Mouse (Mus musculus): ENCODE data around the gene 1700088E04Rik. TPM values are rescaled to one million over a fixed set of nuclear protein-coding genes. Genes with fewer than 3 reads are reported as not detected.

Gene 1700088E04Rik
- total RNA-seq (2018; cell fraction: chromatin; rRNA removed): 1 to 10 TPM in 4 of 26 experiments, under 1 TPM in 1, not detected in 21; 0.77 to 3.5 (median 1.6) TPM
- total RNA-seq (2018; cell fraction: cytosol; rRNA removed): 1 to 10 TPM in 11 of 26 experiments, under 1 TPM in 15; 0.30 to 1.8 (median 0.92) TPM
- 1 to 10 TPM in 6 of 26 experiments, under 1 TPM in 3, not detected in 17; 0.41 to 3.3 (median 1.5) TPM for total RNA-seq (2018; cell fraction: nucleus; rRNA removed)
- 0.56 to 1.1 TPM (median 0.74 TPM) in 3 replicates for polyA plus RNA-seq (2018)

DNA sequence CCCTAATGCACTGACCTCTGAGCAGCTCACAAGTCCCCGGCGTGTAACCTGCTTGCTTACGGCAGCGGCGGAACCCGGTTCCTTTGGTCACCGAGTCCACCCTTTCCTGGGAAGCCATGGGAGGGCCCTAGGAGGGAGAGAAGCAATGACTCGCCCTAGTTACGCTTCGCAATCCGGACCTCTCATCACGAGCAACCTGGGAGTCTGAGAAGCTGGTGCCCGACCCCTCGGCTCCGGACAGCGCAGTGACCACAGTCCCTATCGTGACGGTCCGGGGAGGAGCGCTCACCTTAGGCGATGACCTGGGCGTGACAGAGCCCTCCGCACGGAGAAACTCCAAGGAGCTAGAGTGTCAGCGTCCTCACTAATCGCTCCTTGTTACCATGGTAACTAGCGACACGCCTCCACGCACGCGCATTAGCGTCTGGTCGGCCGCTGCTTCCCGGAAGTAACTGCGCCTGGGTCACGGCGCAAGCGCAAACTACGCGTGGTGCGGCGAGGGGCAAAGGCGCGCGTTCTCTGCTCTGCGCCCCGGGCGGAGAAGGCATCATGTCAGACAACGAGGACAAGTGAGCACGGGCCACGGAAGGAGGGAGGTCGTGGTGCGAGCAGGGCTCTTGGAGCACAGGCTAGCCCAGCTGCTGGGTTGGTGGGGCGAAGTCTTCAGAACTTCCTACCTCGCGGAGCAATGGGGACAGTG is at the start of gene 1700088E04Rik, which contains the start of gene Polr2f:
Gene 1700088E04Rik (minus strand): TSS at position 388 of the 700 bp plus-strand sequence.
Gene Polr2f (plus strand): TSS at position 144 of the 700 bp plus-strand sequence.
- Histone ChIP-seq H3K27ac (peak within 1 kb of the TSS; percentile 42), H3K36me3 (ENCODE audit: inconsistent target) (peaks cover 17% of the 10 kb centered on the region; the same call in 1 of the 2 replicates), H3K4me3 (ENCODE audit: inconsistent target) (peak within 1 kb of the TSS; percentile 97), H3K79me2 (ENCODE audit: inconsistent target) (peaks cover 15% of the 10 kb centered on the region)
- under 1% methylated on average over 57 of the region's 57 CpGs for WGBS (ENCODE audit: missing documents)

DNA sequence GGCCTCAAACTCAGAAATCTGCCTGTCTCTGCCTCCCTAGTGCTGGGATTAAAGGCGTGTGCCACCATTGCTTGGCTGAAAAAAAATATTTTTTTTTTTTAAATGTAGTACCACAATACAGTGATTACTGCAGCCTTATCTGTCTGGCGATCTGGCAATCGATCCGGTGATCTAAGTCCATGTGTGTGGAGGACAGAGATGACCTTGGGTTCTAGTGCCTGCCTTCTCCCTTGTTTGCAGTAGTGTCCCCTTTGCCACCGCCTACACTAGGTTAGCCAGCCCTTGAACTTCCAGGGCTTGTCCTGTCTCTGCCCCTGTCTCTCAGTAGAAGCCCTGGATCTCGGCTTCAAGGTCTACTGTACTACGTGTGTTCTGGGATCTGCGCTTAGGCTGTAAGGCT is 46.8 kb upstream of the 1700088E04Rik start:
- H3K79me2 ChIP-seq (ENCODE audit: inconsistent target): no peaks in the 10 kb centered on the region
- no peaks in the 10 kb centered on the region for H3K36me3 ChIP-seq (ENCODE audit: inconsistent target)
- H3K27ac ChIP-seq: no peak overlapping the region
- H3K4me3 ChIP-seq (ENCODE audit: inconsistent target): no peak overlapping the region
- 92% methylated on average over 8 of the region's 8 CpGs for WGBS (ENCODE audit: missing documents)

DNA sequence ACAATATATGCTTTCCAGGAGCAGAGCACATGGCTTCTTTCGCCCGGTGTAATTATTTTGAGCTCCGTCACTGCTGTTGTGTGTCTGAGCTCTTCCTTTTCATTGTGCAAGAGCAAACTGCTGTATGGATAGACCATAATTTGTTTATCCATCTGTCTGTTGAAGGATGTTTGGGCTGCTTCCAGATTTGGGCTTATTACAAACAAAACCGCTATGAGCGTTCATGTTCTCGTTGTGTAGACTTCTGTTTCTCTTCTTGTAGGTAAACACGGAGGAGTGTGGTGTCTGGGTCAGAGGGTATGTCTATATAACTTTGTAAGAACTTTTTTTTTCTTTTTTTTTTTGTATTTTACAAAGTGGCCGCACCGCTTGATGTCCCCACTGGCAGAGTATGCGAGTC is 44.2 kb upstream of the 1700088E04Rik start:
- WGBS (ENCODE audit: missing documents): 93% methylated on average over 10 of the region's 10 CpGs
- H3K27ac ChIP-seq: no peak overlapping the region
- no peak overlapping the region for H3K4me3 ChIP-seq (ENCODE audit: inconsistent target)
- H3K36me3 ChIP-seq (ENCODE audit: inconsistent target): no peaks in the 10 kb centered on the region
- H3K79me2 ChIP-seq (ENCODE audit: inconsistent target): no peaks in the 10 kb centered on the region

DNA sequence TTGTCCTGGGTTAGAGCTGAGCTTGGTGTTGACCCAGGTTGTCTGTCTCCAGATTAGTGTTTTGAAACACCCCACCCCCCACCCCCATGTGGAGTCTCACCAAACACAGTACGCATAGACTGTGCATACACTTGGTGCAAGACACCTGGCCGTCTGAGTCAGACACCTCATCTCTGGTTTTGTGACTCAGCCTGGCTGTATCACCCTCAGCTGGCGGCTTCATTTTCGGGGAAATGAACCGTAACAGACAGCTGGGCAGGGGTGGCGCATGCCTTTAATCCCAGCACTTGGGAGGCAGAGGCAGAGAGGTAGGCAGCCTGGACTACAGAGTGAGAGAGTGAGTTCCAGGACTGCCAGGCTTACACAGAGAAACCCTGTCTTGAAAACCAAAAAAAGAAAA is 35.9 kb upstream of the 1700088E04Rik start:
- H3K4me3 ChIP-seq (ENCODE audit: inconsistent target): no peak overlapping the region
- no peaks in the 10 kb centered on the region for H3K79me2 ChIP-seq (ENCODE audit: inconsistent target)
- no peak overlapping the region for H3K27ac ChIP-seq
- H3K36me3 ChIP-seq (ENCODE audit: inconsistent target): no peaks in the 10 kb centered on the region
- 69% methylated on average over 6 of the region's 6 CpGs for WGBS (ENCODE audit: missing documents)

DNA sequence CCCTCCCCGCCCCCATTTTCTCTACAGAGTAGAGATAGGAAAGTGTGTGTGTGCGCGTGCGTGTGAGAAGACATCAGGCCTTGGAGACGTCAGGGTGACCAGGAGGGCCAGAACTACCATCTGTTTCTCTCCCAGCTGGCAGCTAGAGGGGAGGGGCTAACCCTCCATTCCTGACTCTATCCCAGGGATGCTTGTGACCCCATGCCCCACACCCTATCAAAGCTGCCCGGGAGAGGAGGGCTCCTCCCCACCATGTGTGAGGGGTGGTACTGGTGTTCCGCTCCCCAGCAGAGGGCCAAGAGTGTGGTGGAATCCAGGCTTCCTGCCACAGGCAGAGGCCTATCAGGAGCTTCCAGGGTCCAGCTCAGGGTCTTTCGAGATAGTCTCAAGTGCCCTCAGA is 25.7 kb upstream of the 1700088E04Rik start:
- 82% methylated on average over 8 of the region's 8 CpGs for WGBS (ENCODE audit: missing documents)
- Histone ChIP-seq H3K79me2 (ENCODE audit: inconsistent target) (no peaks in the 10 kb centered on the region), H3K27ac (no peak overlapping the region), H3K36me3 (ENCODE audit: inconsistent target) (no peaks in the 10 kb centered on the region), H3K4me3 (ENCODE audit: inconsistent target) (no peak overlapping the region)

DNA sequence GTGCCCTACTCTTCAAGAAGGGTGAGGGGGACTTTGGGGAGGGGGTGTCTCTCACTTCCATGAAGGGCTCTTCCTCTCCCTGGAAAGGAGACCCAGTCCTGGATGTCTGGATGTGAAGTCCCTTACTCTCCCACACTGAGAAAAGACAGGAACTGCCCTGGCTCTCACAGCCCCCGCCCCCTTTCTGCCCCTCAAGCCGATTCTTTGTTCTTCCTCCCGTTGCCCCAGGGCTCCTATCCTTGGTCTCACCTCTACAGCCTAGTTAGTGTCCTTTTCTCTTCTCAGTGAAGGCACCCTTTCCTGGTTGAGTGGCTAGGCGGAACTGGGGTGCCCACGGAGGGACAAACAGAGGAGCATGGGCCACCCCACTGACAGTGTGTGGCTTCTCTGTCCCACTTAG is 24.1 kb upstream of the 1700088E04Rik start, which contains the start of gene Sox10:
Gene Sox10 (minus strand): TSS at position 101 of the 400 bp plus-strand sequence.
- Histone ChIP-seq H3K4me3 (ENCODE audit: inconsistent target) (no peak within 1 kb of the TSS), H3K79me2 (ENCODE audit: inconsistent target) (no peaks in the 10 kb centered on the region), H3K36me3 (ENCODE audit: inconsistent target) (no peaks in the 10 kb centered on the region), H3K27ac (no peak within 1 kb of the TSS)
- WGBS (ENCODE audit: missing documents): 78% methylated on average over 5 of the region's 5 CpGs

DNA sequence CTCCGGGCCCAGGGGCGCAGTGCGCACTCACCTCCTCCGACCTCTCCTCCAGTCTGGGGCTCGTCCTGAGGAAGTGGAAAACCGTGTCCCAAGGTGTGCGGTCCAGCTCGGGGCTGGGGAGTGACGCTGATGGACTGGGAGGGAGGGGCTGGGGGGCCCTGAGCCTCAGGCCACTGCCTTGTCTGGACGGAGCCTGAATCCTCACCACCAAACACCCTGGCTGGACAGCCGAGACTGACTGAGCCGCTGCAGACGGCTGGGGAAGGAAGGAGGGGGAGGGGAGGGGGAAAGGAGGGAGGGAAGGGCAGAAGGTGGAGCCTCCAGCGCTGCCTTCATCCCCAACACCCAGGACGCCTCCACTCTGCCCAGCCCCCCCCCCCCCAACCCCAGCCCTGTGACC is 23.2 kb upstream of the 1700088E04Rik start:
- Histone ChIP-seq H3K4me3 (ENCODE audit: inconsistent target) (no peak overlapping the region), H3K36me3 (ENCODE audit: inconsistent target) (no peaks in the 10 kb centered on the region), H3K27ac (no peak overlapping the region), H3K79me2 (ENCODE audit: inconsistent target) (no peaks in the 10 kb centered on the region)
- WGBS (ENCODE audit: missing documents): 11% methylated on average over 8 of the region's 15 CpGs

DNA sequence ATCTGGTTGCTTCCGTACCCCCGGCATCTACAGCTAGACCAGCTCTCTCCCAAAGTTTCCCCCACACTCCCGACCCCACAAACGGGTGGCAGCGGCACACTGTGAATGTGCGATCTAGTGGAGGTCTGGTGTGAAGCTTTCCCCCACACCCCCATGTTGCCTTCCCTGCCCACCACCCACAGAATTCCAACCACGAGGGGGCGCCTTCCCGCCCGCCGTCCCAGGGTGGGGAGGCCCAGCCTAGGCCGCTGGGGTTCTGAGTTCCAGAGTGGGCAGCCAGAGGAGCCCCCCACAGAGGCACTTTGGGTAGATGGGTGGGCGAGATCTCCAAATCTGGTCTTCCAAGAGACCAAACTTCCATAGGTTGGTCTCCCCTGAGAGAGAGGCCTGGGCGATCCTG is 21.8 kb upstream of the 1700088E04Rik start:
- Histone ChIP-seq H3K27ac (no peak overlapping the region), H3K79me2 (ENCODE audit: inconsistent target) (no peaks in the 10 kb centered on the region), H3K36me3 (ENCODE audit: inconsistent target) (no peaks in the 10 kb centered on the region), H3K4me3 (ENCODE audit: inconsistent target) (no peak overlapping the region)
- WGBS (ENCODE audit: missing documents): 58% methylated on average over 13 of the region's 14 CpGs

DNA sequence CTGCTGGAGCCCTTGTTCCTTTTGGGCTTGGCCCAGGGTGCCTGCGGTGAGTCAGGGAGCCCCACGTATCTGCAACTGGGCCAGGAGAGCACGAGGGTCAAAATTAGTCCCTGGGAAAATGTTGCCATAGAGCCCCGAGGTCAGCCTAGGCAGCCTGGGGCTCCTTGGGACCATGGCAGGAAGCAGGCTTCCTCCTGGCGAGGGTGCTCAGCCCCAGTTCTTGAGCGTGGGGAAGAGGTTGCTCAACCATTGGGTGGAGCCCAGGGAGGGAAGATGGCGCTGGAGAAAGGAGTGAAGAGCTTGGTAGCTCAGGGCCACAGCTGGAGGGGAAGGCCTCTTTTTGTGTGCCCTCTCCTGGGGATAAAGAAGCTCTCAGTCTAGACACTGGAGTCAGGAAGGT is 21.2 kb upstream of the 1700088E04Rik start:
- Histone ChIP-seq H3K79me2 (ENCODE audit: inconsistent target) (no peaks in the 10 kb centered on the region), H3K4me3 (ENCODE audit: inconsistent target) (no peak overlapping the region), H3K36me3 (ENCODE audit: inconsistent target) (no peaks in the 10 kb centered on the region), H3K27ac (no peak overlapping the region)
- WGBS (ENCODE audit: missing documents): 21% methylated on average over 7 of the region's 7 CpGs

DNA sequence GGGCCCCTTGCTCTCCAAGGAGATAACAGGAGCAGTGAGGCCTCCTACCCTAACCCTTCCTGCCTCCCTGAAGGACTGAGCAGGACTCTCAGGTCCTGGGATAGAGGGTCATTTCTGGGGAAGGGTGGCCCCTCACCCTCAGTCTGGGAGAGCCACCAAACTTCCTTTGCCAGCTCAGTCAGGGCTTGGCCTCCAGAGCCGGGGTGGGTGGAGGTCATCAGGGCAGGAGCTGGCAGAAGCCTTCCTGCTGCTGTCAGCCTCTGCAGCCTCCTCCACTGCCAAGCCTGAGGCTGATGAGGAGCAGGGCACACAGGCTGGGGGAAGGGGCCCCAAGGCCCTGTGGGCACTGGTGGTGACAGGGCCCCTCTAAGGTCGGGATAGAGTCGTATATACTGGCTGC is 14.5 kb upstream of the 1700088E04Rik start:
- Histone ChIP-seq H3K79me2 (ENCODE audit: inconsistent target) (no peaks in the 10 kb centered on the region), H3K27ac (no peak overlapping the region), H3K36me3 (ENCODE audit: inconsistent target) (peaks cover 7% of the 10 kb centered on the region; the same call in 1 of the 2 replicates), H3K4me3 (ENCODE audit: inconsistent target) (no peak overlapping the region)
- 35% methylated on average over 3 of the region's 3 CpGs for WGBS (ENCODE audit: missing documents)

DNA sequence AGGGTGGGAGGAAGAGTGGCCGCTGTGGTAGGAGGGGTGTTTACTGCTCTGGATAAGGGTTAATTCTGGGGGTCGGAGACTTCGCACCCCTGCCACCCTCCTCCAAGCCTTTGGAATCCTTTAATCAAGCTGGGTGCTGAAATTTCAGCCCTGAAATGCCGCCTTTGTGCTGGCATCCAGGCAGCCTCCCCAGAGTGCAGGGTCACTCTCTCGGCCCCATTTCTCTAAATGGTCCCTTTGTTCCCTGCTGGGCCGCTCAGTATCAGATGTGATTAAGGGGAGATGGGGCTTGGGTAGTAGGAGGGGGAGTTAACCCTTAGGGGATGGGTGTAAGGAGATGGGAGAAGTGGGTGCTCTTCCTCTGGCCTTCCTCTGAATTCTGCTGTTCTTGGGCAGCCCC is 11.7 kb upstream of the 1700088E04Rik start:
- WGBS (ENCODE audit: missing documents): 99% methylated on average over 6 of the region's 6 CpGs
- Histone ChIP-seq H3K36me3 (ENCODE audit: inconsistent target) (peaks cover 21% of the 10 kb centered on the region; the same call in 1 of the 2 replicates), H3K4me3 (ENCODE audit: inconsistent target) (no peak overlapping the region), H3K79me2 (ENCODE audit: inconsistent target) (no peaks in the 10 kb centered on the region), H3K27ac (no peak overlapping the region)

DNA sequence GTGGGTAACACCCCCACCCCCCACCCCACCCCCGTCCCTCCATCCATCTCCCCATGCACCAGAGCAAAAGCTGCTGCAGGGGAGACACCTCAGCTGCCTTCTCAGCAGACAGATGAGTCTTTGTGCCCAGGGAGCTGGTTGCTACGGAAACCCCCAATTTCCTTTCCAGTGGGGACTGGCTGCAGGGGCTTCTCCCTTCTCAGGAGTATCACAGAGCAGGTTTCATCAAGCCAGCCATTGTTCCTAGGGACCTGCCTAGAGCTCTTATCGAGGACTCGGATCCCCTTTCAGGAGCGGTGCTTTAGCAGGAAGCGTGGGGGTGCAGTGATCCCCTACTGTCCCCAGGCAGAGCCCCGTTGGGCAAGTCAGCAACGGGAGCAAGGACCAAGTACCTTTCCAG is 10.8 kb upstream of the 1700088E04Rik start:
- Histone ChIP-seq H3K36me3 (ENCODE audit: inconsistent target) (peaks cover 29% of the 10 kb centered on the region; the same call in 1 of the 2 replicates), H3K79me2 (ENCODE audit: inconsistent target) (no peaks in the 10 kb centered on the region), H3K27ac (no peak overlapping the region), H3K4me3 (ENCODE audit: inconsistent target) (no peak overlapping the region)
- 91% methylated on average over 8 of the region's 8 CpGs for WGBS (ENCODE audit: missing documents)

DNA sequence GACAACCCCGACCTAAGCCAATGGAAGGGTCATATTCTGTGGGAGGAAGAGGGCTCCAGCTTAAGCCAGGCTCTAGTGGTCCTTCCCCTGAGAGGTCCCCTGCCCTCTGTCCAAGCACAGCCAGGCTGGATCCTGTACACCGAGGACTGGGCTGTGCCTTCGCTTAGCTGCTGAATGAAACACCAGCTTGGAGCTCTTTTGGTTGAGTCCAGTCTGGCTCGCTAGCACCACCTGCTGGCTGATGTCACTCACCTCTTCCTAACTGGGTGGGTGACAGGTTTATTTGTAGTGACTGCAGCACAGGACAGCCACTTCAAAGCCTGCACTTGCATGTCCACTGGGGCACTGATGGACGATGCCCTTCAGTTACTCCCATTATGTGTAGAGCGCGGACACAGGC is 7.5 kb upstream of the 1700088E04Rik start:
- Histone ChIP-seq H3K36me3 (ENCODE audit: inconsistent target) (peaks cover 55% of the 10 kb centered on the region; the same call in 1 of the 2 replicates), H3K79me2 (ENCODE audit: inconsistent target) (no peaks in the 10 kb centered on the region; the same call in 1 of the 2 replicates), H3K27ac (no peak overlapping the region), H3K4me3 (ENCODE audit: inconsistent target) (no peak overlapping the region)
- 56% methylated on average over 7 of the region's 7 CpGs for WGBS (ENCODE audit: missing documents)

DNA sequence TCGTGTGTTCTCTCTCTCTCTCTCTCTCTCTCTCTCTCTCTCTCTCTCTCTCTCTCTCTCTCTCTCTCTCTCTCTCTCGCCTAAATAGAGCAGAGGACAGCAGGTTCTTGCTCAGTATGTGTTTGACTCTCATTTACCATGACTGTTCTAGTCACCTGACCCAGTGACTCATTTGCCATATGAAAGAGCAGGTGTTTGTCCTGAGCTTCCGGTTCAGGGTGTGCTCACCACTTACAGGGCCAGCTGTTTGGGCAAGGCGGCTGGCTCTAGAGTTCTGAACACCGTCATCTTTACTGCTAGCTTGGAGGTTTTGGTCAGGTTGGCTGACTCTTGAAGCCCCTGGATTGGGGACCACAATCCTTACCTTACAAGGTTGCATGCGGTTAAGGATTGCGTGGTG is 4.5 kb upstream of the 1700088E04Rik start:
- Histone ChIP-seq H3K36me3 (ENCODE audit: inconsistent target) (peaks cover 47% of the 10 kb centered on the region; the same call in 1 of the 2 replicates), H3K27ac (no peak overlapping the region), H3K4me3 (ENCODE audit: inconsistent target) (no peak overlapping the region), H3K79me2 (ENCODE audit: inconsistent target) (peaks cover 15% of the 10 kb centered on the region)
- 90% methylated on average over 6 of the region's 7 CpGs for WGBS (ENCODE audit: missing documents)

DNA sequence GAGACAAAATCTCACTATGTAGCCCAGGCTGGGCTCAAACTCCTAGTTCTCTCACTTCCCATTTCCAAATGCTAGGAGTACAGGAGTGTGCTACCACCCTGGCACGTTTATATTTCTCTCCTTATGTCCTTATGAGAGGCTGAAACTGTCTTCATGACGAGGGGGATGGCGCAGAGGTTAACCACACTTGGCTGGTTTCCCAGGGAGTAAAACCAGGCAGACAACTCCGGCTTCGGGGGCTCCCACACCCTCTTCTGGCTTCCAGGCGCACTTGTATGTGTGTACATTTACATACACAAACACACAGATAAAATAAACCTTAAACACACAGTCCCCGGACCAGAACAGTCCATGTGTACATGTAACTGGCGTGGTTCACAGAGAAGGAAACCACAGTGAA is 3.0 kb upstream of the 1700088E04Rik start:
- 37% methylated on average over 8 of the region's 8 CpGs for WGBS (ENCODE audit: missing documents)
- Histone ChIP-seq H3K79me2 (ENCODE audit: inconsistent target) (peaks cover 15% of the 10 kb centered on the region), H3K36me3 (ENCODE audit: inconsistent target) (peaks cover 38% of the 10 kb centered on the region; the same call in 1 of the 2 replicates), H3K27ac (no peak overlapping the region), H3K4me3 (ENCODE audit: inconsistent target) (no peak overlapping the region)
